Mouse (Mus musculus) testis, adult 2 months (tissue): ENCODE data around the gene Tbx2.

Experiments
- CTCF ChIP-seq: fragments of 200-500 bp; IDR thresholded peaks from 2 replicates; pipeline ENCODE4 v1.5.1; 2012; ENCODE audit warnings: low read depth, mild to moderate bottlenecking, inconsistent platforms, low read length, moderate library complexity; ENCODE audit not compliant: control insufficient read depth, insufficient read depth, insufficient replicate concordance
- POLR2A ChIP-seq: fragments of 200-500 bp; IDR thresholded peaks from 2 replicates; pipeline ENCODE4 v1.6.1; 2012; ENCODE audit warnings: low read depth, mild to moderate bottlenecking, inconsistent platforms, low read length, moderate library complexity; ENCODE audit not compliant: control insufficient read depth

- TF ChIP-seq POLR2A (no peak), CTCF (no peak)
These were observed 2.1 kb downstream of the Tbx2 start for GRCm38 (mm10) chr11:85834386-85834931.
